ENCODE assay signal across 8 mouse cellular contexts in genomic region chr4:126627021-126627681, GRCm38 (mm10). TPM values are rescaled to one million over a fixed set of nuclear protein-coding genes. Genes with fewer than 3 reads are reported as not detected.
DNase-seq lines count a peak whose midpoint lies in the region; ATAC-seq and TF ChIP-seq lines count a peak whose summit lies in the region.

No protein-coding gene starts in this region.

- no peak overlapping the region for H3K4me3 ChIP-seq in layer of hippocampus, adult 2 months
- H3K4me3 ChIP-seq in heart, postnatal 0 days (ENCODE audit: low read depth, low read length), result 0 out of 2 replicates have a peak overlapping the region, but pooled peaks have one; percentile 12
- peak overlapping the region; percentile 39 for H3K4me3 ChIP-seq in limb, embryonic 10.5 days
- no peak overlapping the region for H3K4me3 ChIP-seq in cerebellum, adult 2 months (replicated peaks; ENCODE audit: insufficient read depth, low read depth, low read length)

- no peak overlapping the region for H3K9ac ChIP-seq in heart, postnatal 0 days (replicated peaks; ENCODE audit: low read depth, low read length)

- ATAC-seq in heart, postnatal 0 days (ENCODE audit: insufficient read depth, low read depth), result no peak

- H3K4me2 ChIP-seq in heart, postnatal 0 days (ENCODE audit: low read depth, low read length), result peak overlapping the region; percentile 50

- no peak for TF ChIP-seq EP300 in heart, postnatal 0 days (IDR thresholded peaks at IDR 0.05; ENCODE audit: low read depth)

- WGBS in heart, postnatal 0 days, result 4% methylated on average over 23 of the region's 23 CpGs
- WGBS in limb, embryonic 10.5 days, result 4% methylated on average over 23 of the region's 23 CpGs
- 21% methylated on average over 23 of the region's 23 CpGs for WGBS in cerebellum, adult 2 months

- TF ChIP-seq CTCF in layer of hippocampus, adult 2 months (conservative IDR thresholded peaks at IDR 0.05), result peak; percentile 25
- TF ChIP-seq CTCF in heart, postnatal 0 days (IDR thresholded peaks at IDR 0.05; ENCODE audit: low read depth), result 0 out of 2 replicates have a peak, but pooled peaks have one; percentile 19
- no peak for TF ChIP-seq CTCF in cerebellum, adult 2 months (IDR thresholded peaks at IDR 0.05; ENCODE audit: borderline replicate concordance, insufficient read depth, low read depth, low read length)

- no peaks in the 10 kb centered on the region for H3K4me1 ChIP-seq in heart, postnatal 0 days (ENCODE audit: control insufficient read depth, insufficient read depth)
- H3K4me1 ChIP-seq in limb, embryonic 10.5 days, result peaks cover 19% of the 10 kb centered on the region
- H3K4me1 ChIP-seq in cerebellum, adult 2 months (ENCODE audit: control insufficient read depth, insufficient read depth, low read length), result no peaks in the 10 kb centered on the region

- no peaks in the 10 kb centered on the region for H3K9me3 ChIP-seq in heart, postnatal 0 days (replicated peaks; ENCODE audit: control insufficient read depth, low read length)
- no peaks in the 10 kb centered on the region for H3K9me3 ChIP-seq in limb, embryonic 10.5 days (replicated peaks)

- TF ChIP-seq POLR2A in cerebellum, adult 2 months (IDR thresholded peaks at IDR 0.05; ENCODE audit: borderline replicate concordance, insufficient read depth, low read length), result no peak

- DNase-seq in layer of hippocampus, adult 2 months (ENCODE audit: low spot score in 2 of 2), result no peak
- DNase-seq in layer of hippocampus, postnatal 14 days (ENCODE audit: low spot score in 2 of 2), result no peak
- DNase-seq in heart, postnatal 0 days (ENCODE audit: low spot score), result peak; percentile 38
- DNase-seq in limb, embryonic 10.5 days (ENCODE audit: low spot score), result peak; percentile 51
- DNase-seq in neural tube, embryonic 10.5 days (ENCODE audit: extremely low spot score, low spot score), result peak; percentile 41
- no peak for DNase-seq in frontal cortex, postnatal 25 days (ENCODE audit: low spot score in 2 of 2)
- DNase-seq in cerebellum, adult 2 months, result no peak
- DNase-seq in spleen, adult 18-20 months, result no peak

- H3K27me3 ChIP-seq in heart, postnatal 0 days (ENCODE audit: control insufficient read depth, insufficient read depth, low read length), result no peaks in the 10 kb centered on the region; the same call in 1 of the 2 replicates
- peaks cover 9% of the 10 kb centered on the region for H3K27me3 ChIP-seq in limb, embryonic 10.5 days (ENCODE audit: low read depth, poor library complexity, severe bottlenecking)
- no peaks in the 10 kb centered on the region for H3K27me3 ChIP-seq in cerebellum, adult 2 months (ENCODE audit: control insufficient read depth, insufficient read depth, low read length)

- no peaks in the 10 kb centered on the region for H3K36me3 ChIP-seq in heart, postnatal 0 days (replicated peaks; ENCODE audit: control insufficient read depth, insufficient read depth, low read length)
- H3K36me3 ChIP-seq in limb, embryonic 10.5 days, result no peaks in the 10 kb centered on the region

- H3K27ac ChIP-seq in layer of hippocampus, adult 2 months, result no peak overlapping the region
- H3K27ac ChIP-seq in heart, postnatal 0 days (ENCODE audit: low read depth), result no peak overlapping the region
- H3K27ac ChIP-seq in limb, embryonic 10.5 days, result peak overlapping the region; percentile 61; the same call in 1 of the 2 replicates
- no peak overlapping the region for H3K27ac ChIP-seq in cerebellum, adult 2 months (ENCODE audit: insufficient read depth, low read length)

RNA-seq across cellular contexts. Expression of gene 5730409E04Rik, which starts 17.5 kb away (rescaled TPM):
- total RNA-seq in layer of hippocampus, adult 2 months (2021), result 10 to 100 TPM; 64.3 to 72.3 TPM
- total RNA-seq in layer of hippocampus, postnatal 14 days (2021), result 10 to 100 TPM; 68.6 TPM
- total RNA-seq in heart, postnatal 0 days (2014; rRNA removed; ENCODE audit: low replicate concordance), result 3.4 and 5.8 TPM in 2 replicates
- 2.8 and 3.1 TPM in 2 replicates for polyA plus RNA-seq in heart, postnatal 0 days (2015; fragmentation: Nextera tagmentation; extraction: Ambion mirVana)
- 1.3 and 1.8 TPM in 2 replicates for polyA plus RNA-seq in limb, embryonic 10.5 days (2016; fragmentation: Nextera tagmentation; extraction: Ambion mirVana)
- polyA plus RNA-seq in cerebellum, adult 2 months (2012; rRNA removed), result 64.7 and 68.6 TPM in 2 replicates

RNA-seq across cellular contexts. Expression of gene Psmb2, which starts 50.3 kb away (rescaled TPM):
- total RNA-seq in layer of hippocampus, adult 2 months (2021), result 100 to 1,000 TPM; 111 to 115 TPM
- total RNA-seq in layer of hippocampus, postnatal 14 days (2021), result 100 to 1,000 TPM; 128 to 130 TPM
- total RNA-seq in heart, postnatal 0 days (2014; rRNA removed; ENCODE audit: low replicate concordance), result 232 and 263 TPM in 2 replicates
- polyA plus RNA-seq in heart, postnatal 0 days (2015; fragmentation: Nextera tagmentation; extraction: Ambion mirVana), result 443 and 455 TPM in 2 replicates
- 593 TPM in 2 replicates for polyA plus RNA-seq in limb, embryonic 10.5 days (2016; fragmentation: Nextera tagmentation; extraction: Ambion mirVana)
- polyA plus RNA-seq in cerebellum, adult 2 months (2012; rRNA removed), result 170 and 173 TPM in 2 replicates

Comparison
In these comparisons a context has a peak if more than half of its experiments do, and no peak if none do; other contexts are left out.
1. DNase-seq: peak in heart, postnatal 0 days (single experiment), limb, embryonic 10.5 days (single experiment) and neural tube, embryonic 10.5 days (single experiment); none in layer of hippocampus, adult 2 months (0 of 2), layer of hippocampus, postnatal 14 days (0 of 2), frontal cortex, postnatal 25 days (0 of 2), cerebellum, adult 2 months (0 of 2) and spleen, adult 18-20 months (0 of 2).
2. H3K4me3 ChIP-seq: peak in heart, postnatal 0 days (single experiment) and limb, embryonic 10.5 days (single experiment); none in layer of hippocampus, adult 2 months (single experiment) and cerebellum, adult 2 months (single experiment).